ENCODE assay signal across 11 mouse cellular contexts in genomic region chr5:100570716-100571115, GRCm38 (mm10). TPM values are rescaled to one million over a fixed set of nuclear protein-coding genes. Genes with fewer than 3 reads are reported as not detected.
DNase-seq lines count a peak whose midpoint lies in the region; ATAC-seq and TF ChIP-seq lines count a peak whose summit lies in the region.
"Had no signal": no experiment of that assay in that cellular context is flagged by ENCODE, and none has a peak within 500 bp of the region (broad histone marks: within the 10 kb centered on the region; RNA-seq: fewer than 3 reads in every experiment).

No protein-coding gene starts in this region.

- no peaks in the 10 kb centered on the region for H3K9me3 ChIP-seq in heart, embryonic 13.5 days
- H3K9me3 ChIP-seq in lung, embryonic 16.5 days (ENCODE audit: control insufficient read depth, low read length), result no peaks in the 10 kb centered on the region
- no peaks in the 10 kb centered on the region for H3K9me3 ChIP-seq in intestine, postnatal 0 days (ENCODE audit: control insufficient read depth)
- H3K9me3 ChIP-seq in stomach, embryonic 16.5 days (replicated peaks; ENCODE audit: control insufficient read depth, low read length), result no peaks in the 10 kb centered on the region
- no peaks in the 10 kb centered on the region for H3K9me3 ChIP-seq in forebrain, embryonic 15.5 days
- H3K9me3 ChIP-seq: limb, embryonic 15.5 days had no signal

- H3K36me3 ChIP-seq in heart, embryonic 13.5 days, result no peaks in the 10 kb centered on the region
- H3K36me3 ChIP-seq in lung, embryonic 16.5 days (ENCODE audit: control insufficient read depth, insufficient read depth, low read length), result no peaks in the 10 kb centered on the region
- H3K36me3 ChIP-seq in intestine, postnatal 0 days (ENCODE audit: control insufficient read depth, insufficient read depth), result no peaks in the 10 kb centered on the region
- H3K36me3 ChIP-seq in stomach, embryonic 16.5 days (ENCODE audit: control insufficient read depth, insufficient read depth, low read length), result no peaks in the 10 kb centered on the region
- H3K36me3 ChIP-seq in forebrain, embryonic 15.5 days, result no peaks in the 10 kb centered on the region
- H3K36me3 ChIP-seq: limb, embryonic 15.5 days had no signal

- no peak for ATAC-seq in heart, embryonic 13.5 days (ENCODE audit: extremely low read depth, insufficient number of reproducible peaks, low FRiP score, low TSS enrichment)
- peak; percentile 56 for ATAC-seq in lung, embryonic 16.5 days (ENCODE audit: low read depth)
- no peak for ATAC-seq in intestine, postnatal 0 days
- no peak for ATAC-seq in stomach, embryonic 16.5 days (ENCODE audit: insufficient read depth, low FRiP score)
- ATAC-seq in forebrain, embryonic 15.5 days (replicated peaks), result no peak

- H3K27me3 ChIP-seq in heart, embryonic 13.5 days (replicated peaks), result no peaks in the 10 kb centered on the region
- H3K27me3 ChIP-seq in lung, embryonic 16.5 days (ENCODE audit: control insufficient read depth, insufficient read depth, low read depth, low read length), result no peaks in the 10 kb centered on the region
- no peaks in the 10 kb centered on the region for H3K27me3 ChIP-seq in intestine, postnatal 0 days (replicated peaks; ENCODE audit: control insufficient read depth, insufficient read depth, low read length)
- H3K27me3 ChIP-seq in stomach, embryonic 16.5 days (ENCODE audit: control insufficient read depth, insufficient read depth, low read length), result no peaks in the 10 kb centered on the region
- no peaks in the 10 kb centered on the region for H3K27me3 ChIP-seq in forebrain, embryonic 15.5 days
- H3K27me3 ChIP-seq: limb, embryonic 15.5 days had no signal

- H3K4me1 ChIP-seq in heart, embryonic 13.5 days, result peaks cover 11% of the 10 kb centered on the region
- H3K4me1 ChIP-seq in lung, embryonic 16.5 days (replicated peaks; ENCODE audit: control insufficient read depth, insufficient read depth, low read length), result peaks cover 16% of the 10 kb centered on the region
- 0 out of 2 replicates have a peak, but pooled peaks cover 5% of the 10 kb centered on the region for H3K4me1 ChIP-seq in intestine, postnatal 0 days (replicated peaks; ENCODE audit: control insufficient read depth, insufficient read depth, low read length)
- H3K4me1 ChIP-seq in stomach, embryonic 16.5 days (ENCODE audit: control insufficient read depth, insufficient read depth, low read length), result peaks cover 30% of the 10 kb centered on the region
- H3K4me1 ChIP-seq in forebrain, embryonic 15.5 days, result no peaks in the 10 kb centered on the region

- WGBS in heart, embryonic 13.5 days, result 15% methylated on average over 8 of the region's 8 CpGs
- 10% methylated on average over 8 of the region's 8 CpGs for WGBS in lung, embryonic 16.5 days
- 7% methylated on average over 8 of the region's 8 CpGs for WGBS in intestine, postnatal 0 days
- 9% methylated on average over 8 of the region's 8 CpGs for WGBS in stomach, embryonic 16.5 days
- WGBS in forebrain, embryonic 15.5 days, result 41% methylated on average over 8 of the region's 8 CpGs

- DNase-seq in heart, adult 11 months, result no peak
- no peak for DNase-seq in lung, postnatal 36 days
- no peak for DNase-seq in layer of hippocampus, adult 2 months (ENCODE audit: low spot score in 2 of 2)
- DNase-seq: gastrocnemius, adult 2 months had no signal

- H3K9ac ChIP-seq in heart, embryonic 13.5 days, result 0 out of 2 replicates have a peak overlapping the region, but pooled peaks have one; percentile 37
- no peak overlapping the region for H3K9ac ChIP-seq in lung, embryonic 16.5 days (ENCODE audit: low read length)
- peak overlapping the region; percentile 62 for H3K9ac ChIP-seq in intestine, postnatal 0 days (ENCODE audit: low read depth, low read length)
- H3K9ac ChIP-seq in stomach, embryonic 16.5 days (ENCODE audit: low read length), result peak overlapping the region; percentile 45
- no peak overlapping the region for H3K9ac ChIP-seq in forebrain, embryonic 15.5 days (replicated peaks)
- H3K9ac ChIP-seq: limb, embryonic 15.5 days had no signal

- no peak overlapping the region for H3K27ac ChIP-seq in heart, embryonic 13.5 days (replicated peaks)
- H3K27ac ChIP-seq in lung, embryonic 16.5 days (ENCODE audit: low read length), result no peak overlapping the region
- peak overlapping the region; percentile 74 for H3K27ac ChIP-seq in intestine, postnatal 0 days (ENCODE audit: low read depth, low read length)
- H3K27ac ChIP-seq in stomach, embryonic 16.5 days (ENCODE audit: low read length), result peak overlapping the region; percentile 76
- H3K27ac ChIP-seq in forebrain, embryonic 15.5 days (replicated peaks), result no peak overlapping the region
- H3K27ac ChIP-seq in layer of hippocampus, adult 2 months, result no peak overlapping the region
- H3K27ac ChIP-seq: gastrocnemius, adult 2 months; limb, embryonic 15.5 days had no signal

- H3K4me3 ChIP-seq in heart, embryonic 13.5 days, result peak overlapping the region; percentile 6; the same call in 1 of the 2 replicates
- no peak overlapping the region for H3K4me3 ChIP-seq in lung, embryonic 16.5 days (ENCODE audit: low read length)
- peak overlapping the region; percentile 55 for H3K4me3 ChIP-seq in intestine, postnatal 0 days (ENCODE audit: low read depth, low read length)
- H3K4me3 ChIP-seq in stomach, embryonic 16.5 days (replicated peaks; ENCODE audit: low read length), result peak overlapping the region; percentile 45
- no peak overlapping the region for H3K4me3 ChIP-seq in forebrain, embryonic 15.5 days
- H3K4me3 ChIP-seq in layer of hippocampus, adult 2 months, result no peak overlapping the region
- H3K4me3 ChIP-seq: gastrocnemius, adult 2 months; limb, embryonic 15.5 days had no signal

- TF ChIP-seq CTCF in intestine, postnatal 0 days (IDR thresholded peaks at IDR 0.05; ENCODE audit: low read depth), result no peak
- no peak for TF ChIP-seq CTCF in layer of hippocampus, adult 2 months (conservative IDR thresholded peaks at IDR 0.05)

- peak overlapping the region; percentile 47 for H3K4me2 ChIP-seq in heart, embryonic 13.5 days
- peak overlapping the region; percentile 23 for H3K4me2 ChIP-seq in lung, embryonic 16.5 days (ENCODE audit: low read depth, low read length)
- peak overlapping the region; percentile 70 for H3K4me2 ChIP-seq in intestine, postnatal 0 days (replicated peaks; ENCODE audit: low read depth)
- H3K4me2 ChIP-seq in stomach, embryonic 16.5 days (ENCODE audit: low read depth, low read length), result peak overlapping the region; percentile 59
- no peak overlapping the region for H3K4me2 ChIP-seq in forebrain, embryonic 15.5 days (replicated peaks)
- H3K4me2 ChIP-seq: limb, embryonic 15.5 days had no signal

RNA-seq across cellular contexts. Expression of gene Plac8, which starts 1.3 kb away (rescaled TPM):
- 5.7 and 5.8 TPM in 2 replicates for polyA plus RNA-seq in heart, embryonic 13.5 days (2015; fragmentation: Nextera tagmentation; extraction: Ambion mirVana)
- 12.5 and 16.7 TPM in 2 replicates for polyA plus RNA-seq in lung, embryonic 16.5 days (2015; fragmentation: Nextera tagmentation; extraction: Ambion mirVana)
- polyA plus RNA-seq in intestine, postnatal 0 days (2015; fragmentation: Nextera tagmentation; extraction: Ambion mirVana), result 1,517 and 1,527 TPM in 2 replicates
- polyA plus RNA-seq in stomach, embryonic 16.5 days (2015; fragmentation: Nextera tagmentation; extraction: Ambion mirVana), result 226 and 255 TPM in 2 replicates
- 0.27 and 0.56 TPM in 2 replicates for polyA plus RNA-seq in forebrain, embryonic 15.5 days (2015; fragmentation: Nextera tagmentation; extraction: Ambion mirVana)
- total RNA-seq in layer of hippocampus, adult 2 months (2021), result not detected
- total RNA-seq: gastrocnemius, adult 2 months; layer of hippocampus, adult 8-10 months had no signal

RNA-seq across cellular contexts. Expression of gene Cops4, which starts 52.6 kb away (rescaled TPM):
- polyA plus RNA-seq in heart, embryonic 13.5 days (2015; fragmentation: Nextera tagmentation; extraction: Ambion mirVana), result 146 and 162 TPM in 2 replicates
- 165 and 174 TPM in 2 replicates for polyA plus RNA-seq in lung, embryonic 16.5 days (2015; fragmentation: Nextera tagmentation; extraction: Ambion mirVana)
- polyA plus RNA-seq in intestine, postnatal 0 days (2015; fragmentation: Nextera tagmentation; extraction: Ambion mirVana), result 76.9 and 77.6 TPM in 2 replicates
- 163 and 168 TPM in 2 replicates for polyA plus RNA-seq in stomach, embryonic 16.5 days (2015; fragmentation: Nextera tagmentation; extraction: Ambion mirVana)
- polyA plus RNA-seq in forebrain, embryonic 15.5 days (2015; fragmentation: Nextera tagmentation; extraction: Ambion mirVana), result 186 and 192 TPM in 2 replicates
- total RNA-seq in layer of hippocampus, adult 2 months (2021), result 10 to 100 TPM; 78.8 to 81.4 TPM

Comparison
In these comparisons a context has a peak if more than half of its experiments do, and no peak if none do; other contexts are left out.
1. H3K27ac ChIP-seq: peak in intestine, postnatal 0 days (single experiment) and stomach, embryonic 16.5 days (single experiment); none in heart, embryonic 13.5 days (single experiment), lung, embryonic 16.5 days (single experiment), forebrain, embryonic 15.5 days (single experiment) and layer of hippocampus, adult 2 months (single experiment).
2. H3K4me3 ChIP-seq: peak in heart, embryonic 13.5 days (single experiment), intestine, postnatal 0 days (single experiment) and stomach, embryonic 16.5 days (single experiment); none in lung, embryonic 16.5 days (single experiment), forebrain, embryonic 15.5 days (single experiment) and layer of hippocampus, adult 2 months (single experiment).
3. H3K9ac ChIP-seq: peak in heart, embryonic 13.5 days (single experiment), intestine, postnatal 0 days (single experiment) and stomach, embryonic 16.5 days (single experiment); none in lung, embryonic 16.5 days (single experiment) and forebrain, embryonic 15.5 days (single experiment).
4. RNA of gene Plac8, which starts 1.3 kb away (polyA plus RNA-seq): 1,517 to 1,527 TPM in intestine, postnatal 0 days and 226 to 255 TPM in stomach, embryonic 16.5 days; 12.5 to 16.7 TPM in lung, embryonic 16.5 days, 5.7 to 5.8 TPM in heart, embryonic 13.5 days and 0.27 to 0.56 TPM in forebrain, embryonic 15.5 days; every median in the first group is over 10 times any median in the second.